Mouse (Mus musculus): ENCODE measurements around the gene Jmjd1c.
A peak's percentile ranks its signal among the peaks of the same experiment; 100 is the strongest.

DNA sequence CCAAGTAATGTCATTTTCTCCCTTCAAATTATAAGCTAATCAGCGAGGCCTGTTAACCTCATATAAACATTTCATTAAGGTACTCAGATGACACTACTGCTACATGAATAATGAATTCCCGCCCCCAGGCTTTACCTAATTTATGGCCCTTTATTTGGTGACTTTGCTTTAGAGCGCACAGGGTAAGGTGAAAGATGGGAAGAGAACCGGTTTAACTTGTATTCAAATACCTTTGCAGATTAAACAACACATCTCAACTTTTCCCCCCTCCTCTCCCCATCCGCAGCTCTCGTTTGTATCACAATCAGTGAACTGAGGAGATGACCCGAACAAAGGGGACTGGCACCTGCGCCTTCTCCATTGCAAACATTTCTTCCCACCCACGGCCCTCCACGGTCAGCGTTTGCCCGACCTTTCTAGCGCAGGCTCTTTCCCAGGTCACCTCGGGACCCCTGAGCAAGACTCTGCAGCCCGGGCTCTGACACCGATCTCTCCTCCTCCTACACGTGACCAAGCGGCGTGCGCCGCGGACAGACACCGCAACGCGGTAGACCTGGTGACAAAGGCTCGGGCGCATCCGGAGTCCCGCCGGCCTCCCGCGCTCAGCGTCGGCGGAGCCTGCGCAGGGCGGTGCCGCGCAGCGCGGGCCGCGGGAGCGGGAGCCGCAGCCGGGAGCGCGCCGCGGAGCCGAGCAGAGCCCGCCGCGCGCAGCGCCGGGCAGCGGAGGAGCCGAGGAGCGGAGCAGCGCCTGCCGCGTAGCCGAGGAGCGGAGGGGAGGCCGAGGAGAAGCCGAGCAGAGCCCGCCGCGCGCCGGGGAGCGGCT, at the start of gene Jmjd1c:
- no peak for TF ChIP-seq CTCF (IDR thresholded peaks at IDR 0.05)
- TF ChIP-seq POLR2A (IDR thresholded peaks at IDR 0.05; ENCODE audit: insufficient read depth, low read depth, low read length) = peak; percentile 46; the same call in 1 of the 2 replicates
- 0 out of 2 replicates have a peak, but pooled peaks have one; percentile 27 for TF ChIP-seq EP300 (IDR thresholded peaks at IDR 0.05; ENCODE audit: insufficient read depth, low read depth, low read length)

Data from heart, adult 2 months (tissue).